Comparison of ENCODE assay signal across 23 mouse cellular contexts in genomic region chr2:167748297-167748696, GRCm38 (mm10). TPM values are rescaled to one million over a fixed set of nuclear protein-coding genes. Genes with fewer than 3 reads are reported as not detected.
DNase-seq lines count a peak whose midpoint lies in the region; ATAC-seq and TF ChIP-seq lines count a peak whose summit lies in the region.
"Had no signal": no experiment of that assay in that cellular context is flagged by ENCODE, and none has a peak within 500 bp of the region (broad histone marks: within the 10 kb centered on the region; RNA-seq: fewer than 3 reads in every experiment).

No protein-coding gene starts in this region.

- no peaks in the 10 kb centered on the region for H3K79me2 ChIP-seq in CH12.LX (replicated peaks; ENCODE audit: control insufficient read depth, extremely low read depth, insufficient read depth, poor library complexity, severe bottlenecking)

- ATAC-seq in heart, embryonic 12.5 days (ENCODE audit: insufficient number of reproducible peaks, low FRiP score), result no peak
- ATAC-seq in embryonic facial prominence, embryonic 14.5 days (ENCODE audit: low read depth), result no peak
- ATAC-seq in stomach, embryonic 16.5 days (ENCODE audit: insufficient read depth, low FRiP score), result no peak
- ATAC-seq: activated CD4-positive, CD25-positive, alpha-beta regulatory T cell, adult 4 months; CD4-positive, CD25-positive, alpha-beta regulatory T cell, adult 4 months; forebrain, embryonic 15.5 days; midbrain, embryonic 15.5 days had no signal

- WGBS in heart, embryonic 10.5 days, result 88% methylated on average over 6 of the region's 6 CpGs
- WGBS in heart, embryonic 12.5 days, result 90% methylated on average over 6 of the region's 6 CpGs
- WGBS in embryonic facial prominence, embryonic 14.5 days, result 91% methylated on average over 6 of the region's 6 CpGs
- 90% methylated on average over 6 of the region's 6 CpGs for WGBS in stomach, embryonic 16.5 days

- DNase-seq in heart, embryonic 10.5 days (ENCODE audit: low spot score), result no peak
- DNase-seq in CH12.LX (ENCODE audit: extremely low read depth), result peak; percentile 43
- no peak for DNase-seq in embryonic facial prominence, embryonic 14.5 days (ENCODE audit: low spot score)
- DNase-seq in layer of hippocampus, postnatal 36 days, result no peak
- no peak for DNase-seq in cerebellum, adult 18-20 months
- DNase-seq: adrenal gland, adult 8-10 months; cerebellum, adult 9-11 months; gastrocnemius, postnatal 10 days; heart, postnatal 10 days; kidney, adult 2 months; left cerebral cortex, postnatal 4 days; liver; thymus, postnatal 14 days had no signal

- in situ Hi-C loops in CH12.LX (cut with MboI; ENCODE audit: low pct_ligation_motif_present, low pct_unique_long_range_greater_than_20kb, low sequenced_read_pairs), result no loop called here

- H3K9me3 ChIP-seq in heart, embryonic 10.5 days, result no peaks in the 10 kb centered on the region
- H3K9me3 ChIP-seq in heart, embryonic 12.5 days (replicated peaks), result no peaks in the 10 kb centered on the region
- H3K9me3 ChIP-seq in CH12.LX (replicated peaks; ENCODE audit: low read length), result no peaks in the 10 kb centered on the region
- H3K9me3 ChIP-seq in embryonic facial prominence, embryonic 14.5 days (ENCODE audit: control insufficient read depth, low read length), result no peaks in the 10 kb centered on the region
- H3K9me3 ChIP-seq in stomach, embryonic 16.5 days (replicated peaks; ENCODE audit: control insufficient read depth, low read length), result no peaks in the 10 kb centered on the region
- H3K9me3 ChIP-seq: forebrain, embryonic 15.5 days; midbrain, embryonic 15.5 days; neural tube, embryonic 12.5 days had no signal

- dilution Hi-C loops in CH12.LX (cut with MboI; ENCODE audit: extremely low pct_ligation_motif_present, extremely low pct_unique_long_range_greater_than_20kb, low sequenced_read_pairs), result no loop called here

- no peak for TF ChIP-seq RAD21 in CH12.LX (IDR thresholded peaks at IDR 0.05; ENCODE audit: low read depth, low read length)

- H3K4me1 ChIP-seq in heart, embryonic 10.5 days, result peaks cover 52% of the 10 kb centered on the region
- H3K4me1 ChIP-seq in heart, embryonic 12.5 days (replicated peaks), result peaks cover 44% of the 10 kb centered on the region
- H3K4me1 ChIP-seq in CH12.LX (ENCODE audit: control insufficient read depth in 1 of 2, insufficient read depth in 2 of 2), result peaks cover 26 to 31% of the 10 kb centered on the region in 2 experiments
- peaks cover 16% of the 10 kb centered on the region for H3K4me1 ChIP-seq in embryonic facial prominence, embryonic 14.5 days (ENCODE audit: control insufficient read depth, insufficient read depth, low read length)
- H3K4me1 ChIP-seq in stomach, embryonic 16.5 days (ENCODE audit: control insufficient read depth, insufficient read depth, low read length), result peaks cover 28% of the 10 kb centered on the region
- H3K4me1 ChIP-seq: midbrain, embryonic 15.5 days had no signal

- no peak overlapping the region for H3K4me2 ChIP-seq in heart, embryonic 12.5 days
- H3K4me2 ChIP-seq in CH12.LX (ENCODE audit: insufficient read depth, low read depth, poor library complexity, severe bottlenecking), result no peak overlapping the region
- H3K4me2 ChIP-seq in embryonic facial prominence, embryonic 14.5 days (ENCODE audit: low read depth, low read length), result no peak overlapping the region
- H3K4me2 ChIP-seq in stomach, embryonic 16.5 days (ENCODE audit: low read depth, low read length), result no peak overlapping the region
- H3K4me2 ChIP-seq: forebrain, embryonic 15.5 days; heart, embryonic 11.5 days; midbrain, embryonic 15.5 days; neural tube, embryonic 12.5 days had no signal

- no peak overlapping the region for H3K9ac ChIP-seq in heart, embryonic 12.5 days
- H3K9ac ChIP-seq in CH12.LX (ENCODE audit: insufficient read depth, low read depth), result no peak overlapping the region
- H3K9ac ChIP-seq in embryonic facial prominence, embryonic 14.5 days (ENCODE audit: low read depth, low read length), result no peak overlapping the region
- H3K9ac ChIP-seq in stomach, embryonic 16.5 days (ENCODE audit: low read length), result no peak overlapping the region; the same call in 1 of the 2 replicates
- H3K9ac ChIP-seq: forebrain, embryonic 15.5 days; midbrain, embryonic 15.5 days; neural tube, embryonic 12.5 days had no signal

- H3K27me3 ChIP-seq in heart, embryonic 10.5 days (ENCODE audit: insufficient read depth, poor library complexity, severe bottlenecking), result peaks cover 8% of the 10 kb centered on the region
- H3K27me3 ChIP-seq in heart, embryonic 12.5 days (replicated peaks), result no peaks in the 10 kb centered on the region
- H3K27me3 ChIP-seq in CH12.LX (replicated peaks), result peaks cover 88% of the 10 kb centered on the region
- H3K27me3 ChIP-seq in embryonic facial prominence, embryonic 14.5 days (replicated peaks; ENCODE audit: control insufficient read depth, insufficient read depth, low read length), result no peaks in the 10 kb centered on the region
- H3K27me3 ChIP-seq in stomach, embryonic 16.5 days (ENCODE audit: control insufficient read depth, insufficient read depth, low read length), result no peaks in the 10 kb centered on the region
- H3K27me3 ChIP-seq: forebrain, embryonic 15.5 days; midbrain, embryonic 15.5 days; neural tube, embryonic 12.5 days had no signal

- H3K36me3 ChIP-seq in heart, embryonic 10.5 days, result no peaks in the 10 kb centered on the region
- no peaks in the 10 kb centered on the region for H3K36me3 ChIP-seq in heart, embryonic 12.5 days
- H3K36me3 ChIP-seq in CH12.LX (replicated peaks in 1 of 2; ENCODE audit: control insufficient read depth in 1 of 2, insufficient read depth in 1 of 2, low read length in 1 of 2), result no peaks in the 10 kb centered on the region
- no peaks in the 10 kb centered on the region for H3K36me3 ChIP-seq in embryonic facial prominence, embryonic 14.5 days (ENCODE audit: control insufficient read depth, insufficient read depth, low read length)
- H3K36me3 ChIP-seq in stomach, embryonic 16.5 days (ENCODE audit: control insufficient read depth, insufficient read depth, low read length), result no peaks in the 10 kb centered on the region
- H3K36me3 ChIP-seq: forebrain, embryonic 15.5 days; midbrain, embryonic 15.5 days; neural tube, embryonic 12.5 days had no signal

- no peak for TF ChIP-seq CTCF in CH12.LX (conservative IDR thresholded peaks at IDR 0.05 in 1 of 2, IDR thresholded peaks at IDR 0.05 in 1 of 2; ENCODE audit: low read depth in 2 of 2, low read length in 2 of 2)

- peak overlapping the region; percentile 81; the same call in 1 of the 2 replicates for H3K27ac ChIP-seq in heart, embryonic 10.5 days
- H3K27ac ChIP-seq in heart, embryonic 12.5 days (ENCODE audit: poor library complexity, severe bottlenecking), result no peak overlapping the region
- no peak overlapping the region for H3K27ac ChIP-seq in CH12.LX (ENCODE audit: insufficient read depth, low read depth)
- H3K27ac ChIP-seq in embryonic facial prominence, embryonic 14.5 days (replicated peaks; ENCODE audit: low read depth, low read length), result 0 out of 2 replicates have a peak overlapping the region, but pooled peaks have one; percentile 6
- H3K27ac ChIP-seq in stomach, embryonic 16.5 days (ENCODE audit: low read length), result peak overlapping the region; percentile 85; the same call in 1 of the 2 replicates
- H3K27ac ChIP-seq: forebrain, embryonic 15.5 days; kidney, postnatal 0 days; midbrain, embryonic 15.5 days; neural tube, embryonic 12.5 days had no signal

- no peak overlapping the region for H3K4me3 ChIP-seq in heart, embryonic 10.5 days
- no peak overlapping the region for H3K4me3 ChIP-seq in heart, embryonic 12.5 days
- no peak overlapping the region for H3K4me3 ChIP-seq in CH12.LX (replicated peaks in 1 of 3; ENCODE audit: low read depth in 2 of 3, low read length in 2 of 3, poor library complexity in 1 of 3)
- no peak overlapping the region for H3K4me3 ChIP-seq in embryonic facial prominence, embryonic 14.5 days (ENCODE audit: low read depth, low read length)
- H3K4me3 ChIP-seq in stomach, embryonic 16.5 days (replicated peaks; ENCODE audit: low read length), result no peak overlapping the region
- H3K4me3 ChIP-seq: erythroblast, embryonic 14.5 days; forebrain, embryonic 15.5 days; midbrain, embryonic 15.5 days; neural tube, embryonic 12.5 days had no signal

- TF ChIP-seq POLR2A in CH12.LX (IDR thresholded peaks at IDR 0.05; ENCODE audit: low read depth, low read length), result no peak

- TF ChIP-seq EP300 in CH12.LX (IDR thresholded peaks at IDR 0.05; ENCODE audit: low read length), result peak; percentile 54

TF ChIP-seq in CH12.LX, 34 proteins besides CTCF, POLR2A, EP300 and RAD21:
- TF ChIP-seq TCF12 (IDR thresholded peaks at IDR 0.05; ENCODE audit: low read depth, low read length) (peak; percentile 48; the same call in 1 of the 2 replicates), MAX (IDR thresholded peaks at IDR 0.05; ENCODE audit: low read length) (peak; percentile 29; the same call in 1 of the 2 replicates), POLR2AphosphoS2 (IDR thresholded peaks at IDR 0.05; ENCODE audit: low read depth, low read length) (no peak), BHLHE40 (IDR thresholded peaks at IDR 0.05; ENCODE audit: low read depth, low read length) (0 out of 2 replicates have a peak, but pooled peaks have one; percentile 17)

RNA-seq across cellular contexts. Expression of gene Tmem189, which starts 58.7 kb away (rescaled TPM):
- 47.7 and 53.8 TPM in 2 replicates for polyA plus RNA-seq in heart, embryonic 10.5 days (2016; fragmentation: Nextera tagmentation; extraction: Ambion mirVana)
- 46.6 and 48.3 TPM in 2 replicates for polyA plus RNA-seq in heart, embryonic 12.5 days (2016; fragmentation: Nextera tagmentation; extraction: Ambion mirVana)
- total RNA-seq in CH12.LX (2012; rRNA removed) (30.9 and 31.0 TPM in 2 replicates), CH12.LX (2014; rRNA removed) (25.1 and 27.9 TPM in 2 replicates)
- polyA plus RNA-seq in CH12.LX (2012; ENCODE audit: insufficient read length, low read depth), result 29.4 and 29.5 TPM in 2 replicates
- 40.0 and 40.6 TPM in 2 replicates for polyA plus RNA-seq in embryonic facial prominence, embryonic 14.5 days (2014; fragmentation: Nextera tagmentation; extraction: Ambion mirVana)
- 35.7 and 36.8 TPM in 2 replicates for polyA plus RNA-seq in stomach, embryonic 16.5 days (2015; fragmentation: Nextera tagmentation; extraction: Ambion mirVana)
- total RNA-seq in layer of hippocampus, postnatal 36 days (2021), result 10 to 100 TPM; 46.2 to 51.6 TPM

RNA-seq across cellular contexts. Expression of gene Cebpb, which starts 59.6 kb away (rescaled TPM):
- polyA plus RNA-seq in heart, embryonic 10.5 days (2016; fragmentation: Nextera tagmentation; extraction: Ambion mirVana), result 4.2 TPM in 2 replicates
- 14.2 and 16.8 TPM in 2 replicates for polyA plus RNA-seq in heart, embryonic 12.5 days (2016; fragmentation: Nextera tagmentation; extraction: Ambion mirVana)
- total RNA-seq in CH12.LX (2012; rRNA removed) (2.3 and 6.2 TPM in 2 replicates), CH12.LX (2014; rRNA removed) (0.19 TPM in 1 of 2 replicates, not detected in the other)
- polyA plus RNA-seq in CH12.LX (2012; ENCODE audit: insufficient read length, low read depth), result 0.24 TPM in 1 of 2 replicates, not detected in the other
- 18.1 and 30.3 TPM in 2 replicates for polyA plus RNA-seq in embryonic facial prominence, embryonic 14.5 days (2014; fragmentation: Nextera tagmentation; extraction: Ambion mirVana)
- 0.69 and 0.92 TPM in 2 replicates for polyA plus RNA-seq in stomach, embryonic 16.5 days (2015; fragmentation: Nextera tagmentation; extraction: Ambion mirVana)
- total RNA-seq in layer of hippocampus, postnatal 36 days (2021), result 10 to 100 TPM; 32.6 to 34.3 TPM

Comparison
In these comparisons a context has a peak if more than half of its experiments do, and no peak if none do; other contexts are left out.
1. H3K27ac ChIP-seq: peak in heart, embryonic 10.5 days (single experiment), embryonic facial prominence, embryonic 14.5 days (single experiment) and stomach, embryonic 16.5 days (single experiment); none in heart, embryonic 12.5 days (single experiment) and CH12.LX (single experiment).